ENCODE assay signal across 8 mouse cellular contexts in genomic region chr1:131139102-131140095, GRCm38 (mm10). TPM values are rescaled to one million over a fixed set of nuclear protein-coding genes. Genes with fewer than 3 reads are reported as not detected.
DNase-seq lines count a peak whose midpoint lies in the region; ATAC-seq lines count a peak whose summit lies in the region.

No protein-coding gene starts in this region.

- no peak for DNase-seq in heart, postnatal 25 days (ENCODE audit: low spot score)
- peak; percentile 30 for DNase-seq in adipocyte (ENCODE audit: low spot score)
- DNase-seq in gastrocnemius, postnatal 4 days (ENCODE audit: low spot score in 2 of 2): no peak
- no peak for DNase-seq in thymus, postnatal 0 days (ENCODE audit: low spot score)
- DNase-seq in frontal cortex, postnatal 36 days (ENCODE audit: low spot score in 2 of 2): no peak

- peak overlapping the region; percentile 74; the same call in 1 of the 2 replicates for H3K4me3 ChIP-seq in heart, embryonic 12.5 days
- H3K4me3 ChIP-seq in hindbrain, embryonic 15.5 days: peak overlapping the region; percentile 64
- H3K4me3 ChIP-seq in macrophage (ENCODE audit: inconsistent target): peak overlapping the region; percentile 61

- H3K27ac ChIP-seq in heart, embryonic 12.5 days (ENCODE audit: poor library complexity, severe bottlenecking): no peak overlapping the region
- 0 out of 2 replicates have a peak overlapping the region, but pooled peaks have one; percentile 88 for H3K27ac ChIP-seq in hindbrain, embryonic 15.5 days (replicated peaks)
- H3K27ac ChIP-seq in macrophage: peak overlapping the region; percentile 88

- H3K9ac ChIP-seq in heart, embryonic 12.5 days: no peak overlapping the region; the same call in 1 of the 2 replicates
- H3K9ac ChIP-seq in hindbrain, embryonic 15.5 days: no peak overlapping the region

- H3K4me1 ChIP-seq in heart, embryonic 12.5 days (replicated peaks): 0 out of 2 replicates have a peak, but pooled peaks cover 9% of the 10 kb centered on the region
- peaks cover 36% of the 10 kb centered on the region for H3K4me1 ChIP-seq in hindbrain, embryonic 15.5 days (replicated peaks)

- ATAC-seq in heart, embryonic 12.5 days (ENCODE audit: insufficient number of reproducible peaks, low FRiP score): no peak
- ATAC-seq in hindbrain, embryonic 15.5 days (ENCODE audit: low FRiP score, low read depth): no peak

- H3K4me2 ChIP-seq in heart, embryonic 12.5 days: peak overlapping the region; percentile 96
- peak overlapping the region; percentile 73 for H3K4me2 ChIP-seq in hindbrain, embryonic 15.5 days

- intact Hi-C loops in heart, postnatal 25 days (cut with DNase I): loop anchor here (2.0 to 10.0 kb wide), 2 partner anchors 23 to 155 kb away; no protein-coding TSS in a partner anchor

- no peaks in the 10 kb centered on the region for H3K9me3 ChIP-seq in heart, embryonic 12.5 days (replicated peaks)
- H3K9me3 ChIP-seq in hindbrain, embryonic 15.5 days: no peaks in the 10 kb centered on the region

- no peaks in the 10 kb centered on the region; the same call in 1 of the 2 replicates for H3K27me3 ChIP-seq in heart, embryonic 12.5 days (replicated peaks)
- no peaks in the 10 kb centered on the region for H3K27me3 ChIP-seq in hindbrain, embryonic 15.5 days

- H3K36me3 ChIP-seq in heart, embryonic 12.5 days: no peaks in the 10 kb centered on the region
- H3K36me3 ChIP-seq in hindbrain, embryonic 15.5 days: no peaks in the 10 kb centered on the region
- H3K36me3 ChIP-seq in macrophage (ENCODE audit: inconsistent target): no peaks in the 10 kb centered on the region

- 70% methylated on average over 11 of the region's 11 CpGs for WGBS in heart, embryonic 12.5 days
- WGBS in hindbrain, embryonic 15.5 days: 79% methylated on average over 11 of the region's 11 CpGs
- WGBS in macrophage (ENCODE audit: missing documents): 35% methylated on average over 11 of the region's 11 CpGs

- no peaks in the 10 kb centered on the region for H3K79me2 ChIP-seq in macrophage (ENCODE audit: inconsistent target)

RNA-seq across cellular contexts. Expression of gene Dyrk3, which starts 1.3 kb away (rescaled TPM):
- polyA plus RNA-seq in heart, embryonic 12.5 days (2016; fragmentation: Nextera tagmentation; extraction: Ambion mirVana): 6.5 and 8.8 TPM in 2 replicates
- under 1 TPM; 0.25 to 0.29 TPM for total RNA-seq in heart, postnatal 25 days (2021)
- 13.8 and 15.9 TPM in 2 replicates for polyA plus RNA-seq in hindbrain, embryonic 15.5 days (2015; fragmentation: Nextera tagmentation; extraction: Ambion mirVana)
- total RNA-seq in macrophage (2018; cell fraction: chromatin; rRNA removed): 1 to 10 TPM in 1 of 26 experiments, under 1 TPM in 10, not detected in 15; 0.21 to 1.1 (median 0.33) TPM
- total RNA-seq in macrophage (2018; cell fraction: cytosol; rRNA removed): 1 to 10 TPM in 1 of 26 experiments, under 1 TPM in 25; 0.20 to 1.0 (median 0.42) TPM
- 1 to 10 TPM in 3 of 26 experiments, under 1 TPM in 20, not detected in 3; 0.16 to 1.3 (median 0.37) TPM for total RNA-seq in macrophage (2018; cell fraction: nucleus; rRNA removed)
- polyA plus RNA-seq in macrophage (2018): 0.30 to 0.75 TPM (median 0.67 TPM) in 3 replicates
- under 1 TPM; 0.17 to 0.29 TPM for total RNA-seq in gastrocnemius, postnatal 4 days (2021)
- 1.9 and 2.2 TPM in 2 replicates for polyA plus RNA-seq in thymus, postnatal 0 days (2015; fragmentation: Nextera tagmentation; extraction: Ambion mirVana)

RNA-seq across cellular contexts. Expression of gene Eif2d, which starts 13.6 kb away (rescaled TPM):
- 45.8 and 51.8 TPM in 2 replicates for polyA plus RNA-seq in heart, embryonic 12.5 days (2016; fragmentation: Nextera tagmentation; extraction: Ambion mirVana)
- total RNA-seq in heart, postnatal 25 days (2021): 10 to 100 TPM; 36.5 to 36.6 TPM
- polyA plus RNA-seq in hindbrain, embryonic 15.5 days (2015; fragmentation: Nextera tagmentation; extraction: Ambion mirVana): 49.1 and 51.9 TPM in 2 replicates
- total RNA-seq in macrophage (2018; cell fraction: chromatin; rRNA removed): 10 to 100 TPM in 25 of 26 experiments, 1 to 10 TPM in 1; 9.1 to 48.4 (median 30.4) TPM
- 10 to 100 TPM; 14.9 to 26.3 (median 22.8) TPM for total RNA-seq in macrophage (2018; cell fraction: cytosol; rRNA removed)
- total RNA-seq in macrophage (2018; cell fraction: nucleus; rRNA removed): 10 to 100 TPM in 25 of 26 experiments, 1 to 10 TPM in 1; 9.1 to 45.7 (median 23.0) TPM
- polyA plus RNA-seq in macrophage (2018): 15.6 to 17.9 TPM (median 17.7 TPM) in 3 replicates
- total RNA-seq in gastrocnemius, postnatal 4 days (2021): 10 to 100 TPM; 25.3 to 27.2 TPM
- 52.1 and 52.3 TPM in 2 replicates for polyA plus RNA-seq in thymus, postnatal 0 days (2015; fragmentation: Nextera tagmentation; extraction: Ambion mirVana)

RNA-seq across cellular contexts. Expression of gene Mapkapk2, which starts 41.8 kb away (rescaled TPM):
- 89.1 and 93.0 TPM in 2 replicates for polyA plus RNA-seq in heart, embryonic 12.5 days (2016; fragmentation: Nextera tagmentation; extraction: Ambion mirVana)
- 100 to 1,000 TPM; 264 to 283 TPM for total RNA-seq in heart, postnatal 25 days (2021)
- 20.0 and 22.1 TPM in 2 replicates for polyA plus RNA-seq in hindbrain, embryonic 15.5 days (2015; fragmentation: Nextera tagmentation; extraction: Ambion mirVana)
- total RNA-seq in macrophage (2018; cell fraction: chromatin; rRNA removed): 1,000 to 10,000 TPM in 2 of 26 experiments, 100 to 1,000 TPM in 16, 10 to 100 TPM in 8; 49.4 to 1,356 (median 242) TPM
- 100 to 1,000 TPM; 131 to 754 (median 228) TPM for total RNA-seq in macrophage (2018; cell fraction: cytosol; rRNA removed)
- total RNA-seq in macrophage (2018; cell fraction: nucleus; rRNA removed): 1,000 to 10,000 TPM in 3 of 26 experiments, 100 to 1,000 TPM in 21, 10 to 100 TPM in 2; 85.5 to 1,231 (median 424) TPM
- 87.7 to 156 TPM (median 109 TPM) in 3 replicates for polyA plus RNA-seq in macrophage (2018)
- 100 to 1,000 TPM; 159 to 163 TPM for total RNA-seq in gastrocnemius, postnatal 4 days (2021)
- polyA plus RNA-seq in thymus, postnatal 0 days (2015; fragmentation: Nextera tagmentation; extraction: Ambion mirVana): 26.6 and 30.4 TPM in 2 replicates
